Mouse (Mus musculus) limb, embryonic 14.5 days (tissue): ENCODE measurements around the gene Slc39a13. TPM values are rescaled to one million over a fixed set of nuclear protein-coding genes. Genes with fewer than 3 reads are reported as not detected.
A peak's percentile ranks its signal among the peaks of the same experiment; 100 is the strongest.
"Not testable (repeated sequence)": the region's sequence is repeated elsewhere in the genome, so short reads cannot be mapped to it uniquely, and the experiment has no call there.

Source experiments
- ATAC-seq: fragments of 200-750 bp; cut with Nextera tagmentation; 2 replicates; pipeline ENCODE4 v1.8.0; 2017; ENCODE audit warnings: low read depth, moderate number of reproducible peaks, moderate TSS enrichment; ENCODE audit not compliant: low FRiP score
- DNase-seq: peaks from one replicate; pipeline ENCODE4 v3.0.0-alpha.2; 2015; ENCODE audit warnings: low spot score
- H3K27ac ChIP-seq: fragments of 300-500 bp; sonication (generic); replicated peaks from 2 replicates; pipeline ENCODE4 v1.5.1; 2014; ENCODE audit warnings: low read depth, mild to moderate bottlenecking, low read length, moderate library complexity, mixed read lengths
- H3K27me3 ChIP-seq: fragments of 300-500 bp; sonication (generic); 2 replicates; pipeline ENCODE4 v1.6.1; 2014; ENCODE audit warnings: low read length, mixed read lengths; ENCODE audit not compliant: control insufficient read depth, insufficient read depth
- H3K36me3 ChIP-seq: fragments of 300-500 bp; sonication (generic); 2 replicates; pipeline ENCODE4 v1.6.1; 2014; ENCODE audit warnings: mild to moderate bottlenecking, low read length, moderate library complexity, mixed read lengths; ENCODE audit not compliant: control insufficient read depth, insufficient read depth
- H3K4me1 ChIP-seq: fragments of 300-500 bp; sonication (generic); 2 replicates; pipeline ENCODE4 v1.6.1; 2014; ENCODE audit warnings: antibody characterized with exemption, low read length, mixed read lengths; ENCODE audit not compliant: control insufficient read depth, insufficient read depth
- H3K4me2 ChIP-seq: fragments of 300-500 bp; sonication (generic); replicated peaks from 2 replicates; pipeline ENCODE4 v1.6.1; 2014; ENCODE audit warnings: low read depth, mild to moderate bottlenecking, low read length, moderate library complexity; ENCODE audit not compliant: severe bottlenecking
- H3K4me3 ChIP-seq: fragments of 300-500 bp; sonication (generic); replicated peaks from 2 replicates; pipeline ENCODE4 v1.5.1; 2014; ENCODE audit warnings: low read length
- H3K9ac ChIP-seq: fragments of 300-500 bp; sonication (generic); 2 replicates; pipeline ENCODE4 v1.6.1; 2014; ENCODE audit warnings: mild to moderate bottlenecking, low read depth, low read length, moderate library complexity; ENCODE audit not compliant: severe bottlenecking
- H3K9me3 ChIP-seq: fragments of 300-500 bp; sonication (generic); 2 replicates; pipeline ENCODE4 v1.6.1; 2016; ENCODE audit warnings: low read length; ENCODE audit not compliant: control insufficient read depth
- POLR2A ChIP-seq: fragments of 200-500 bp; IDR thresholded peaks from 2 replicates; pipeline ENCODE4 v1.8.0; 2012; ENCODE audit warnings: inconsistent platforms, mild to moderate bottlenecking, moderate library complexity, borderline replicate concordance; ENCODE audit not compliant: insufficient read depth, insufficient read length; ENCODE audit errors: extremely low read depth
- WGBS: fragments of 180-500 bp; shearing (Covaris S2); extraction: QIAGEN DNeasy Blood & Tissue Kit; methylation state at CpG from one replicate; pipeline ENCODE4 v1.1.7; 2014; 5-methylcytosine and 5-hydroxymethylcytosine counted together
- polyA plus RNA-seq, 2 experiments: library from polyadenylated mRNA; depleted of rRNA in 1 of 2; stranded (reverse) in 1 of 2; unstranded in 1 of 2; fragments of >200 nt; fragmentation: Nextera tagmentation in 1 of 2; extraction: Ambion mirVana in 1 of 2; gene quantifications; 2 replicates each; pipeline versions ENCODE4 v1.2.1 to v1.2.3; 2012 to 2014

Slc39a13 gene
- polyA plus RNA-seq, 2 experiments: 63.3 to 143 TPM

DNA sequence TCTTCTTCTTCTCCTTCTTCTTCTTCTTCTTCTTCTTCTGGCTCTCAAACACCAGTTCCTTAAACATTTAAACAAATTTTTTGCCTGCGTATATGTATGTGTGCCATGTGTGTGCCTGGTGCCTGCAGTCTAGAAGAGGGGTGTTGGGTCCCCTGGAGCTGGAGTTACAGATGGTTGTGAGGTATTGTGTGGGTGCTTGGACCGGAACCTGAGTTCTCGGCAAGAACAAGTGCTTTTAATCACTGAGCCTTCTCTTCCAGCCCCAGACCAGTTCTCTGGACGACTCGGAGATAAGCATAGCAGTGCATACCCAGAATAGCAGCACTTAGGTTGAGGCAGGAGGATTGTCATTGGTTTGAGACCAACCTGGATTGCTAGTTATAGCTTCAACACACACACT lies 46.6 kb upstream of the Slc39a13 start:
- DNase-seq: no peak
- ATAC-seq: no peak
- Histone ChIP-seq H3K36me3 (no peaks in the 10 kb centered on the region), H3K27ac (no peak overlapping the region), H3K4me2 (no peak overlapping the region), H3K27me3 (no peaks in the 10 kb centered on the region), H3K9ac (no peak overlapping the region), H3K9me3 (no peaks in the 10 kb centered on the region), H3K4me1 (no peaks in the 10 kb centered on the region), H3K4me3 (no peak overlapping the region)
- WGBS: 82% methylated on average over 5 of the region's 5 CpGs
- no peak for TF ChIP-seq POLR2A

- Histone ChIP-seq H3K27ac (no peak overlapping the region), H3K36me3 (no peaks in the 10 kb centered on the region), H3K4me1 (no peaks in the 10 kb centered on the region), H3K9ac (peak overlapping the region; percentile 73), H3K9me3 (no peaks in the 10 kb centered on the region), H3K4me3 (peak overlapping the region; percentile 45), H3K27me3 (no peaks in the 10 kb centered on the region), H3K4me2 (peak overlapping the region; percentile 90)
- DNase-seq (no peak), ATAC-seq (no peak)
- 37% methylated on average over 12 of the region's 12 CpGs for WGBS
- no peak for TF ChIP-seq POLR2A
Measured at GRCm38 (mm10) chr2:91115578-91115970, 45.4 kb upstream of the Slc39a13 start.

DNA sequence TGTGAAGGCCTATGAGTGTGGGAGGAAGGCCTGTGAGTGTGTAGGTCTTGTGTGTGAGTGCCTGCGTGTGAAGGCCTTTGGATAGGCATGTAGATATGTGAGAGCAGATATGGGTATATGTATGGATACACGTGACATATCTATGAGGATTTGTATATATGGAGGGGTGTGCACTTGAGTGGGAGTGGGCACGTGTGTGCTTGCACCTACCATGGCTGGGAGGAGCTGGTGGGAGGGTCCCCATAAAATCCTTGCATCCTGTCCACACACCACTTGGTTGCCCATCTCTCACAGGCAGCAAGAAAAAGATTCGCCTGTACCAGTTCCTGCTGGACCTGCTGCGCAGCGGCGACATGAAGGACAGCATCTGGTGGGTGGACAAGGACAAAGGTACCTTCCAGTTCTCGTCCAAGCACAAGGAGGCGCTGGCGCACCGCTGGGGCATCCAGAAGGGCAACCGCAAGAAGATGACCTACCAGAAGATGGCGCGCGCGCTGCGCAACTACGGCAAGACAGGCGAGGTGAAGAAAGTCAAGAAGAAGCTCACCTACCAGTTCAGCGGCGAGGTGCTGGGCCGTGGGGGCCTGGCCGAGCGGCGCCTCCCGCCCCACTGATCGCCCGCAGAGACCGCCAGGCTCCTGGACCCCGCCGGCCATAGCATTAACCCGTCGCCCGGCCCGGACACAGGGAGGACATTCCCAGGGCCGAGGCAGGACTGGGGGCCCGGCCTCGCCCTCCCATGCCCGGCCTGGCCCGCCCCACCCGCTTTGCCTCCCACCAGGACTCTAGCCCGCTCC lies 44.8 kb upstream of the Slc39a13 start:
- no peaks in the 10 kb centered on the region for H3K36me3 ChIP-seq
- H3K27ac ChIP-seq: no peak overlapping the region
- TF ChIP-seq POLR2A: no peak
- H3K27me3 ChIP-seq: no peaks in the 10 kb centered on the region
- peak overlapping the region; percentile 90 for H3K4me2 ChIP-seq
- ATAC-seq: peak; percentile 69; the same call in 1 of the 2 replicates
- no peaks in the 10 kb centered on the region for H3K9me3 ChIP-seq
- peak; percentile 84 for DNase-seq
- no peaks in the 10 kb centered on the region for H3K4me1 ChIP-seq
- peak overlapping the region; percentile 73 for H3K9ac ChIP-seq
- WGBS: 13% methylated on average over 39 of the region's 42 CpGs
- H3K4me3 ChIP-seq: peak overlapping the region; percentile 45

DNA sequence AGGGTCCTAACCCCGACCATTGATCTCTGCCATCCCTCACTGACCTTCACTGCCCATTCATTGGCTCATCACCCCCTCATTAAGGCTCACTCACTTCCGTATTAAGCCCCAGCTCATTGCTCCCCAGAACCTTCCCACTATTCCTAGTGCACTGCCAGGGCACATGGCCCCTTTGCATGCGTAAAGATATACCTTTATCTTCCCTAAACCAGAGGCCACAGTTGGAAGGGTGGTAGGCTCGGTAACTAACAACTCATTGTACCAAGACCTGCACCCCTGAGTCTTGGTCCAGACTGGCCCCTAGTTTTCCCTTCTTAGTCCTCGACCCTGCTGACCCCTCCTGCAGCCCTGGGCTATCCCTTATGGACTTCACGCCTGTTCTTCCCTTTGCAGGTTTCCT lies 43.6 kb upstream of the Slc39a13 start:
- no peak overlapping the region for H3K9ac ChIP-seq
- 78% methylated on average over 6 of the region's 6 CpGs for WGBS
- TF ChIP-seq POLR2A: no peak
- no peaks in the 10 kb centered on the region for H3K9me3 ChIP-seq
- H3K4me1 ChIP-seq: no peaks in the 10 kb centered on the region
- H3K27me3 ChIP-seq: no peaks in the 10 kb centered on the region
- ATAC-seq (no peak), DNase-seq (no peak)
- H3K4me2 ChIP-seq: no peak overlapping the region
- H3K4me3 ChIP-seq: no peak overlapping the region
- H3K27ac ChIP-seq: no peak overlapping the region
- H3K36me3 ChIP-seq: no peaks in the 10 kb centered on the region

DNA sequence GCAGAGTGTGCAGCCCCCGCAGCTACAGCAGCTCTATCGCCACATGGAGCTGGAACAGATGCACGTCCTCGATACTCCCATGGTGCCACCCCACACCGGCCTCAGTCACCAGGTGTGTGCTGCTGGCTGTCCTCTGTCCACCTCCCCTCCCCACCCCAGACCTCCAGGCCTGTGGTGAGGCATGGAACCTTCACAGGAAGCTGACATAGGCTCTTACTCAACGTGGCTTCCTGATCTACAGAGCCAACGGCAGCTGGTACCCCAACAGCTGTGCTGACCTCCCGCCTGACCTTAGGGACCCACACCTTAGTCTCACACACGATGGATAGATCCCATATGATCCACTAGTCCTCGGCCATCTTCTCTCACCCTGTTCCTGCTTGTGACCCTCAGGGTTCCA lies 43.1 kb upstream of the Slc39a13 start:
- H3K36me3 ChIP-seq: no peaks in the 10 kb centered on the region
- no peak for TF ChIP-seq POLR2A
- H3K9me3 ChIP-seq: no peaks in the 10 kb centered on the region
- ATAC-seq (no peak), DNase-seq (no peak)
- no peak overlapping the region for H3K27ac ChIP-seq
- no peak overlapping the region for H3K9ac ChIP-seq
- H3K4me3 ChIP-seq: no peak overlapping the region
- H3K27me3 ChIP-seq: no peaks in the 10 kb centered on the region
- WGBS: 72% methylated on average over 10 of the region's 10 CpGs
- no peak overlapping the region for H3K4me2 ChIP-seq
- no peaks in the 10 kb centered on the region for H3K4me1 ChIP-seq

- Histone ChIP-seq H3K27ac (no peak overlapping the region), H3K9ac (no peak overlapping the region), H3K36me3 (no peaks in the 10 kb centered on the region), H3K4me3 (no peak overlapping the region), H3K4me2 (no peak overlapping the region), H3K27me3 (no peaks in the 10 kb centered on the region), H3K4me1 (no peaks in the 10 kb centered on the region), H3K9me3 (no peaks in the 10 kb centered on the region)
- ATAC-seq: no peak
- TF ChIP-seq POLR2A: no peak
- DNase-seq: no peak
- WGBS: 43% methylated on average over 4 of the region's 4 CpGs
Measured at GRCm38 (mm10) chr2:91112491-91112890, 42.3 kb upstream of the Slc39a13 start.

DNA sequence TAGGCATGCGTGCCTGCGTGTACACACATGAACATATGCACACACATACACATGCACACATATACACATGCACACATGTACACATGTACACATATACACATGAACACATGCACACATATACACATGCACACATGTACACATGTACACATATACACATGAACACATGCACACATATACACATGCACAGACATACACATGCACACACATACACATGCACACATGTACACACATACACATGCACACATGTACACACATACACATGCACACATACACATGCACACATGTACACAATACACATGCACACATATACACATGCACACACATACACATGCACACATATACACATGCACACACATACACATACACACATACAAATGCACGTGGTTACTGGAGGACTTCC lies 41.6 kb upstream of the Slc39a13 start:
- not testable (repeated sequence) for H3K36me3 ChIP-seq, H3K4me1 ChIP-seq, H3K27ac ChIP-seq, H3K9me3 ChIP-seq, DNase-seq, H3K27me3 ChIP-seq, H3K9ac ChIP-seq, H3K4me3 ChIP-seq, ATAC-seq, H3K4me2 ChIP-seq
- WGBS: 87% methylated on average over 3 of the region's 3 CpGs
